Mouse (Mus musculus): Measurements from ENCODE around the gene Lnx1. TPM values are rescaled to one million over a fixed set of nuclear protein-coding genes. Genes with fewer than 3 reads are reported as not detected.
A peak's percentile ranks its signal among the peaks of the same experiment; 100 is the strongest.

The Lnx1 gene
- total and polyA plus RNA-seq, 3 experiments = 9.8 to 13.8 (median 12.2) TPM

- intact Hi-C loops (cut with DNase I) = no loop called here
Observed at GRCm38 (mm10) chr5:74634391-74634790, 68.3 kb downstream of the Lnx1 start.

GRCm38 (mm10) chr5:74633453-74633852, 69.3 kb downstream of the Lnx1 start:
- intact Hi-C loops (cut with DNase I) = no loop called here
- no peaks in the 10 kb centered on the region for H3K36me3 ChIP-seq (ENCODE audit: control insufficient read depth, insufficient read depth, low read length)
- WGBS = 93% methylated on average over 6 of the region's 6 CpGs
- H3K27me3 ChIP-seq (ENCODE audit: control insufficient read depth, insufficient read depth, low read length) = no peaks in the 10 kb centered on the region
- H3K79me2 ChIP-seq (replicated peaks; ENCODE audit: control insufficient read depth, insufficient read depth, low read length) = peaks cover 2% of the 10 kb centered on the region; the same call in 1 of the 2 replicates
- no peak overlapping the region for H3K9ac ChIP-seq (ENCODE audit: low read depth, low read length)
- H3K27ac ChIP-seq = no peak overlapping the region; the same call in 1 of the 2 replicates
- DNase-seq = no peak
- no peak overlapping the region for H3K4me3 ChIP-seq
- no peak for TF ChIP-seq EP300 (IDR thresholded peaks at IDR 0.05; ENCODE audit: insufficient read depth, low read depth, low read length)
- TF ChIP-seq POLR2A (IDR thresholded peaks at IDR 0.05; ENCODE audit: insufficient read depth, low read depth, low read length) = no peak
- TF ChIP-seq CTCF (IDR thresholded peaks at IDR 0.05) = no peak
- peaks cover 3% of the 10 kb centered on the region for H3K4me1 ChIP-seq (ENCODE audit: control insufficient read depth, insufficient read depth, low read length)

More at GRCm38 (mm10) chr5:74634391-74634790, 68.3 kb downstream of the Lnx1 start:
- H3K36me3 ChIP-seq (ENCODE audit: control insufficient read depth, insufficient read depth, low read length) = no peaks in the 10 kb centered on the region
- no peak overlapping the region for H3K27ac ChIP-seq
- no peaks in the 10 kb centered on the region for H3K27me3 ChIP-seq (ENCODE audit: control insufficient read depth, insufficient read depth, low read length)
- no peak overlapping the region for H3K9ac ChIP-seq (ENCODE audit: low read depth, low read length)
- no peak overlapping the region for H3K4me3 ChIP-seq
- H3K4me1 ChIP-seq (ENCODE audit: control insufficient read depth, insufficient read depth, low read length) = peaks cover 2% of the 10 kb centered on the region
- WGBS = 79% methylated on average over 3 of the region's 3 CpGs
- DNase-seq = no peak
- TF ChIP-seq CTCF (IDR thresholded peaks at IDR 0.05) (no peak), EP300 (IDR thresholded peaks at IDR 0.05; ENCODE audit: insufficient read depth, low read depth, low read length) (no peak), POLR2A (IDR thresholded peaks at IDR 0.05; ENCODE audit: insufficient read depth, low read depth, low read length) (no peak)
- peaks cover 2% of the 10 kb centered on the region; the same call in 1 of the 2 replicates for H3K79me2 ChIP-seq (replicated peaks; ENCODE audit: control insufficient read depth, insufficient read depth, low read length)

- intact Hi-C loops (cut with DNase I) = no loop called here
- DNase-seq = peak in 1 of 2 experiments; percentile 56
- TF ChIP-seq EP300 (IDR thresholded peaks at IDR 0.05; ENCODE audit: insufficient read depth, low read depth, low read length) (no peak), POLR2A (IDR thresholded peaks at IDR 0.05; ENCODE audit: insufficient read depth, low read depth, low read length) (no peak), CTCF (IDR thresholded peaks at IDR 0.05) (no peak)
- H3K27me3 ChIP-seq (ENCODE audit: control insufficient read depth, insufficient read depth, low read length) = no peaks in the 10 kb centered on the region
- H3K79me2 ChIP-seq (replicated peaks; ENCODE audit: control insufficient read depth, insufficient read depth, low read length) = peaks cover 2% of the 10 kb centered on the region; the same call in 1 of the 2 replicates
- no peak overlapping the region for H3K9ac ChIP-seq (ENCODE audit: low read depth, low read length)
- H3K27ac ChIP-seq = peak overlapping the region; percentile 12; the same call in 1 of the 2 replicates
- no peaks in the 10 kb centered on the region; the same call in 1 of the 2 replicates for H3K36me3 ChIP-seq (ENCODE audit: control insufficient read depth, insufficient read depth, low read length)
- no peak overlapping the region for H3K4me3 ChIP-seq
- 59% methylated on average over 17 of the region's 17 CpGs for WGBS
- H3K4me1 ChIP-seq (ENCODE audit: control insufficient read depth, insufficient read depth, low read length) = peaks cover 3% of the 10 kb centered on the region
Observed at GRCm38 (mm10) chr5:74632369-74633114, 70.2 kb downstream of the Lnx1 start.

- Histone ChIP-seq H3K4me3 (no peak overlapping the region), H3K36me3 (ENCODE audit: control insufficient read depth, insufficient read depth, low read length) (peaks cover 3% of the 10 kb centered on the region), H3K4me1 (ENCODE audit: control insufficient read depth, insufficient read depth, low read length) (peaks cover 6% of the 10 kb centered on the region), H3K27ac (no peak overlapping the region), H3K27me3 (ENCODE audit: control insufficient read depth, insufficient read depth, low read length) (no peaks in the 10 kb centered on the region), H3K79me2 (replicated peaks; ENCODE audit: control insufficient read depth, insufficient read depth, low read length) (peaks cover 2% of the 10 kb centered on the region; the same call in 1 of the 2 replicates), H3K9ac (ENCODE audit: low read depth, low read length) (no peak overlapping the region)
- intact Hi-C loops (cut with DNase I) = no loop called here
- 75% methylated on average over 12 of the region's 12 CpGs for WGBS
- TF ChIP-seq POLR2A (IDR thresholded peaks at IDR 0.05; ENCODE audit: insufficient read depth, low read depth, low read length) (no peak), CTCF (IDR thresholded peaks at IDR 0.05) (no peak), EP300 (IDR thresholded peaks at IDR 0.05; ENCODE audit: insufficient read depth, low read depth, low read length) (no peak)
- no peak for DNase-seq
Observed at GRCm38 (mm10) chr5:74628001-74628400, 74.7 kb downstream of the Lnx1 start.

- intact Hi-C loops (cut with DNase I) = loop anchor here (5.0 kb wide), 1 partner anchor 518 kb away; no protein-coding TSS in a partner anchor
- peaks cover 9% of the 10 kb centered on the region for H3K4me1 ChIP-seq (ENCODE audit: control insufficient read depth, insufficient read depth, low read length)
- H3K36me3 ChIP-seq (ENCODE audit: control insufficient read depth, insufficient read depth, low read length) = peaks cover 3% of the 10 kb centered on the region
- WGBS = 56% methylated on average over 5 of the region's 5 CpGs
- H3K4me3 ChIP-seq = no peak overlapping the region
- TF ChIP-seq CTCF (IDR thresholded peaks at IDR 0.05) (no peak), EP300 (IDR thresholded peaks at IDR 0.05; ENCODE audit: insufficient read depth, low read depth, low read length) (no peak), POLR2A (IDR thresholded peaks at IDR 0.05; ENCODE audit: insufficient read depth, low read depth, low read length) (no peak)
- H3K27ac ChIP-seq = no peak overlapping the region
- DNase-seq = no peak
- no peaks in the 10 kb centered on the region for H3K27me3 ChIP-seq (ENCODE audit: control insufficient read depth, insufficient read depth, low read length)
- no peak overlapping the region for H3K9ac ChIP-seq (ENCODE audit: low read depth, low read length)
- H3K79me2 ChIP-seq (replicated peaks; ENCODE audit: control insufficient read depth, insufficient read depth, low read length) = no peaks in the 10 kb centered on the region
Observed at GRCm38 (mm10) chr5:74624385-74624784, 78.3 kb downstream of the Lnx1 start.

Measured in heart, adult 2 months (tissue).